Mouse (Mus musculus): Measurements from ENCODE around the gene Gm853. TPM values are rescaled to one million over a fixed set of nuclear protein-coding genes. Genes with fewer than 3 reads are reported as not detected.

The Gm853 gene
- polyA plus RNA-seq, 1 experiment from 2014 or later = 1.1 TPM

DNA sequence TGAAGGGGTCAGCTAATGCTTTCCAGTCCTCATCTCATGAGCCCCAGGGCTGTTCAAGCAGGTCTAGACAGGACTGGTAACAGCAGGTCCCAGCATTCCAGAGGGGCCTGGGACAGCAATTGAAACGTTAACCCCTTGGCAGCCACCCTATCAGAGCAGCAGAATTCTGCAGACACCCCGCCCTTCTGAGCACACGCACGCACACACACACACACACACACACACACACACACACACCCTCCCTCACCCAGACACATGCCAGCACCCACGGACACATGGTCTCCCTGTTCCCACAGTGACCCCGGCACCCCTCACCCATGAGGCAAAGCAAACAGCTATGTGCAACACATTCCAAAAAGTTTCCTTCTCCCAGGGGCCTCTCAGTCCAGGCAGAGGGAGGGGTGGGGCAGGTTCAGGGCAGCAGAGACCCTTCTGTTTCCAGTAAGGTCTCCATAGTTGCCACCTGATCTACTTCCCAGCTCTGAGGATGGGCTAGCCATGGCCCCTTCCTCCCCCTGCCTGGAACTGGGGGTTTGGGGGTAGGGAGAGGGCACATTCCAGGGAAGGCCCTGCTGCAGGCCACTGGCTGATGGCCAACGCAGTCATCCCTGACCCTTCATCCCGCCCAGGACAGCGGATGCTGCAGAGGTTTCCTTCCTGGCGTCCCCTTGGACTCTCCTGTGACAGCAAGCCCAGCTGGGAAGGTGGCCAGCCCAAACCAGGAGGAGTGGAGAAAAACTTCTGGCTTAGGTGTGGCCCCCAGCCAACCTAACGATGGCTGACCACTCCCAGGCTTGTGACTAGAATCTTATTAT lies 50.0 kb downstream of the Gm853 start:
- Histone ChIP-seq H3K9me3 (no peaks in the 10 kb centered on the region), H3K4me2 (no peak overlapping the region), H3K4me1 (replicated peaks) (peaks cover 23% of the 10 kb centered on the region), H3K9ac (no peak overlapping the region), H3K36me3 (no peaks in the 10 kb centered on the region), H3K4me3 (no peak overlapping the region), H3K27me3 (peaks cover 25% of the 10 kb centered on the region), H3K27ac (replicated peaks) (no peak overlapping the region)
- no peak for ATAC-seq (ENCODE audit: low FRiP score, low read depth)
- 79% methylated on average over 11 of the region's 11 CpGs for WGBS

DNA sequence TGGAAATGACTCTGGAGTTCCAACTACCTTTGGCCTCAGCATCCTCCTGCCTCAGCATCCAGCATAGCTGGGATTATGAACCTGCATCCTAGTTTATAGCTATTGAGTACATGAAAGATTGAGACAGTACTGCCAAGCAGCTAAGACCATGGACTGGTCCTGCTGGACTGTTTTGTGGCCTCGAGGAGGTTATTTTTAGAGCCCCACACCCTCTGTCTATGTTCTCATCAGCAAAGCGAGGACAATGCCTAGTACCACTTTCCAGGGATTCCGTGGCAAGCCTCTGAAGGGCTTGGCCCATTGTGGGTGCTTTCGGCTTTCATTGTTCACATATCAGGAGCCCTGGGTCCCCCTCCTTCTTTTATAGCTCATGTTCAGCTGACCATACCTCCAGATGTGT lies 51.8 kb downstream of the Gm853 start:
- Histone ChIP-seq H3K4me3 (no peak overlapping the region), H3K4me2 (no peak overlapping the region), H3K9me3 (no peaks in the 10 kb centered on the region), H3K27ac (replicated peaks) (no peak overlapping the region), H3K4me1 (replicated peaks) (peaks cover 21% of the 10 kb centered on the region), H3K9ac (no peak overlapping the region), H3K36me3 (no peaks in the 10 kb centered on the region), H3K27me3 (peaks cover 33% of the 10 kb centered on the region)
- WGBS = 86% methylated on average over 4 of the region's 4 CpGs
- ATAC-seq (ENCODE audit: low FRiP score, low read depth) = no peak

DNA sequence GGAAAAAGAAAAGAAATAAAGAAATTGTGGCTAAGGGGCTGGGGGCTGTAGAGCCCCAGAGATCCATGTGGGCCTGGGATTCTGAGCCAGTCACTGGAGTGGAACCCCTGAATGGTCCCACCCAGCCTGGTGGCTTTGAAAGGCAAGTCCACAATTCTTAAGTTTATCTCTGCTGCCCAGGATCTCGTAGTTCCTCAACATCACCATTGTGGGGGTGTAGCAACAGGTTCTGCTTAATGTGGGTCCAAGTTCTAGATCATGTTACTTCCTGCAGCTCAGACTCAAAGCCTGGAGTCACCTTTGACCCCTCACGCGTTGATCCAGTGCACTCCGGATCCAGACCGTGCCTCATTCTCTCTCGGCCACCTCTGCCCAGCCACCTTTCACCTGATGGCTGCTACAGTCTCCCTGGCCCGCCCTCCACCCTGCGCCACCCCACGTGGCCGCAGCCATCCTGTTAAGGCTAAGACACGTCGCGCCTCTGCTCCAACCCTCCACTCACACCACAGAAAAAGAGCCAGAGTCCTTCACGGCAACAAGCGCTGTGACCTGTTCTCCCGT lies 52.7 kb downstream of the Gm853 start:
- H3K9ac ChIP-seq = no peak overlapping the region
- H3K27ac ChIP-seq (replicated peaks) = no peak overlapping the region
- H3K27me3 ChIP-seq = peaks cover 26% of the 10 kb centered on the region
- no peaks in the 10 kb centered on the region for H3K9me3 ChIP-seq
- H3K4me1 ChIP-seq (replicated peaks) = peaks cover 14% of the 10 kb centered on the region
- H3K4me2 ChIP-seq = no peak overlapping the region
- no peak overlapping the region for H3K4me3 ChIP-seq
- H3K36me3 ChIP-seq = no peaks in the 10 kb centered on the region
- WGBS = 82% methylated on average over 16 of the region's 16 CpGs
- no peak for ATAC-seq (ENCODE audit: low FRiP score, low read depth)

DNA sequence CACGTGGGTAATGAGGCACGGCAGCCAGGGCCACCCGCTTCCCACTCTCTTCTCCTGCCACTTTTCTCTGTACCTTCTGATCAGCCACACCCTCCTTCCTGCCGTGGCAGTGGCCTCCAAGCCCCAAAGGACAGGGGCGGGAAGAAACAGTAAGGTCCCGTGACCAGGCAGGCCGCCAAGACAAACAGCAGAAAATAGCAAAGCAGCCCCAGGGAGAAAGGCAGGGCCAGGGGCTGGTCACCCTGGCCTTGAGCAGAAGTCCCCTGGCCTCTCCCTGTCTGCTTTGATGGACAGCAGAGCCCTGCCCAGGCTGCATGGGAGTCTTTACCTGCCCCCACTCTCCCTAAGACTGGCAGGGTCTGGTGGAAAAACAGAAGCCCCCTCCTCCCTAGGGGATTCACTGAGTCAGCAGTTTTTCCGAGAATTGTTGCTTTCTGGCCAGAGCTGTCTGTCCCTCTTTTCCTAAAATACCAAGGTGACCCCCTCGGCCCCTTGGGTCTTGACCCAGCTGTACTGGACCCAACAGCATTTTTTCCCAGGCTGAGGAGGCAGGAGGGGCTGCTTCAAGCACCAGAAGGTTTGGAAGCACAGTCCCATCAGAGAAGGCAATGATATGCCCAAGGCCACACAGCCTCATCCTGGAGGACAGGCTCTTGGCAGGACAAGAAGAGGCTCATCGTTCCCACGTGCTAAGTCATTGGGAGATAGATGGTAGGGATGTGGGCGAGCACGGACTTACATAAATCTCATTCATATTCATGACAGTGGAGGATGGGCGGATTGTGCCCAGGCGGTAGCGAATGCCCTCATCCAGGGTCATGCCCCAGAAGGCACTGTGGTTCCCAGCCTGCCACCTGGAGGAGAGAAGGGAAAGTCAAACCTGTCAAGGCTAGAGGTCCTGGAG lies 53.7 kb downstream of the Gm853 start:
- ATAC-seq (ENCODE audit: low FRiP score, low read depth) = 0 out of 2 replicates have a peak, but pooled peaks have one; percentile 20
- Histone ChIP-seq H3K27me3 (peaks cover 24% of the 10 kb centered on the region), H3K36me3 (no peaks in the 10 kb centered on the region), H3K9ac (no peak overlapping the region), H3K27ac (replicated peaks) (no peak overlapping the region), H3K9me3 (no peaks in the 10 kb centered on the region), H3K4me3 (no peak overlapping the region), H3K4me1 (replicated peaks) (peaks cover 12% of the 10 kb centered on the region), H3K4me2 (peak overlapping the region; percentile 32)
- 27% methylated on average over 16 of the region's 16 CpGs for WGBS

DNA sequence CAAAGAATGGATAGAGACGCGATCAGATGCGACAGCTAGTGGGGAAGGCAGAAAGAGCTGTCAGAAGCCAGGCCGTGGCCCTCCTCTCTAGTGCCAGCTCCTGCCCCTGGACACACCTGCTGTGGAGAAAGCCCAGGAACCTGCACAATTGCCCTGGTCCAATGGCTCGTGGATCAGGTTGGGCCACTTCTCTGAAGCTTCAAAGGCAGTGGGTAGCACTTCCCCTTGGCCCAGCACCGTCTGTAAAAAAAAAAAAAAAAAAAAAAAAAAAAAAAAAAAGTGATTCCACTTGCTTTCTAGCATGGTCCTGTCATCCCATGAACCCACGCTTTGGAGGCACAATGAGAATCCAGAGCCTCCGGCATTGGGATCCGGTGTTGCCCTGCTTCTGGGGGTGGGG lies 54.4 kb downstream of the Gm853 start:
- H3K4me1 ChIP-seq (replicated peaks) = peaks cover 17% of the 10 kb centered on the region
- H3K27me3 ChIP-seq = peaks cover 24% of the 10 kb centered on the region
- peak overlapping the region; percentile 32 for H3K4me2 ChIP-seq
- no peak overlapping the region for H3K9ac ChIP-seq
- no peak overlapping the region for H3K27ac ChIP-seq (replicated peaks)
- 39% methylated on average over 9 of the region's 9 CpGs for WGBS
- no peaks in the 10 kb centered on the region for H3K36me3 ChIP-seq
- H3K9me3 ChIP-seq = no peaks in the 10 kb centered on the region
- no peak for ATAC-seq (ENCODE audit: low FRiP score, low read depth)
- H3K4me3 ChIP-seq = no peak overlapping the region

DNA sequence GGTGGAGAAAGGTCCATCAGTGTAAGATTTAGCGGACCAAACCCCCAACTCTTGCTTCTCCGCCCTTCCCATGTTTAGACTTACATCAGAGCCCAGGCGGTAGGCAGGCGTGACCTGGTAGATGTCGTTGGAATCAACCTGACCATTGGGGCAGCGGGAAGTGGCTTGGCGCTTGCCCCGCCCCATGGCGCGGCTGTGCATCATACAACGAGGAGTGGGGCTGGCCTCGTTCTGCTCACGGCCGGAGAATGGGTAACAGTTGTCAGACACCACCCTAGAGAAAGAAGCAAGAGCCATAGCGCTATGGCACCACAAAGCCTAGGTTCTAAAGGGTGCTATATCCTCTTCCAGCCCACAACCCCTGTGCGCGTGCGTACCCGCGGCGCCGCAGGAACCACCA lies 54.9 kb downstream of the Gm853 start:
- H3K9me3 ChIP-seq = no peaks in the 10 kb centered on the region
- 55% methylated on average over 22 of the region's 22 CpGs for WGBS
- H3K27me3 ChIP-seq = peaks cover 26% of the 10 kb centered on the region
- ATAC-seq (ENCODE audit: low FRiP score, low read depth) = no peak
- no peak overlapping the region for H3K4me3 ChIP-seq
- H3K4me1 ChIP-seq (replicated peaks) = peaks cover 17% of the 10 kb centered on the region
- H3K4me2 ChIP-seq = peak overlapping the region; percentile 21
- no peak overlapping the region for H3K27ac ChIP-seq (replicated peaks)
- no peaks in the 10 kb centered on the region for H3K36me3 ChIP-seq
- no peak overlapping the region for H3K9ac ChIP-seq

DNA sequence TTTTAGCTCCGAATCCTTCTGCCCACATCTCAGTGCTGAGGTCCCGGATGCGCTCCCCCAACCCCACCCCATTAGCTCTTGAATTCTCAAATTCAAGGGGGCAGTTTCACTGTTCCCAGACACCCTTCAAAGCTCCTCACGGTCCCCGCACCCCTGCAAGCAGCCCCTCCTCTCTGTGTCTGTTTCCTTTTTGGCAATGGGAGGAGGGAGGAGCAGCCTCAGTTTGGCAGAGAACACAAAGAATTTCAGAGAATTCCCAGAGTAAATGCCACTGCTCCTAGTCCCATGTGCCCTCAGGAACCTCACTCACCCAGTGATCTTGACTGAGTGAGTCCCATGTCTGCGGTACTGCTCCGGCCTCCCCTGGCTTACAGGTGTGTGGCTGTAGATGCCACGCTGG lies 55.6 kb downstream of the Gm853 start:
- Histone ChIP-seq H3K27me3 (peaks cover 31% of the 10 kb centered on the region), H3K27ac (replicated peaks) (no peak overlapping the region), H3K4me1 (replicated peaks) (peaks cover 17% of the 10 kb centered on the region), H3K9ac (no peak overlapping the region), H3K4me3 (no peak overlapping the region), H3K36me3 (no peaks in the 10 kb centered on the region), H3K9me3 (no peaks in the 10 kb centered on the region), H3K4me2 (no peak overlapping the region)
- WGBS = 73% methylated on average over 8 of the region's 8 CpGs
- ATAC-seq (ENCODE audit: low FRiP score, low read depth) = no peak

DNA sequence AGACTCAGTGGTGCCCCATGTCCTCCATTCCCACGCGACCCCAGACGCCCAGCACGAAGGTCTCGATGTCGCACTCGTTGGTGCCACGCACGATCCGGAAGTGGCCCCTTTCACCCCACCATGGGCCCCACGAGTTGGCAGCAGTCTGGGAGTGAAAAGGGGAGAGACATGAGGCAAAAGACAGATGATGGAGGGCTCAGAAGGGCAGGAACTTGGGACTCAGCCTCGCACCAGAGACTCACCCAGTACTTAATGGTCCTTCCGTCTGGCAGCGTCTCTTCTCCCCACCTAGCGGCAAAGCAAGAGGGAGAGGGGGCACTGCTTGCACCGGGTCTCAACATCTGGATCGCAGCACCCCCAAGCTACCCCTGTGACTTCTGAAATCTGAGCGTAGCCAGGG lies 56.1 kb downstream of the Gm853 start:
- H3K4me2 ChIP-seq = no peak overlapping the region
- no peak for ATAC-seq (ENCODE audit: low FRiP score, low read depth)
- H3K4me1 ChIP-seq (replicated peaks) = peaks cover 17% of the 10 kb centered on the region
- H3K27ac ChIP-seq (replicated peaks) = no peak overlapping the region
- WGBS = 85% methylated on average over 18 of the region's 18 CpGs
- no peaks in the 10 kb centered on the region for H3K36me3 ChIP-seq
- no peak overlapping the region for H3K9ac ChIP-seq
- no peaks in the 10 kb centered on the region for H3K9me3 ChIP-seq
- H3K4me3 ChIP-seq = no peak overlapping the region
- peaks cover 33% of the 10 kb centered on the region for H3K27me3 ChIP-seq

DNA sequence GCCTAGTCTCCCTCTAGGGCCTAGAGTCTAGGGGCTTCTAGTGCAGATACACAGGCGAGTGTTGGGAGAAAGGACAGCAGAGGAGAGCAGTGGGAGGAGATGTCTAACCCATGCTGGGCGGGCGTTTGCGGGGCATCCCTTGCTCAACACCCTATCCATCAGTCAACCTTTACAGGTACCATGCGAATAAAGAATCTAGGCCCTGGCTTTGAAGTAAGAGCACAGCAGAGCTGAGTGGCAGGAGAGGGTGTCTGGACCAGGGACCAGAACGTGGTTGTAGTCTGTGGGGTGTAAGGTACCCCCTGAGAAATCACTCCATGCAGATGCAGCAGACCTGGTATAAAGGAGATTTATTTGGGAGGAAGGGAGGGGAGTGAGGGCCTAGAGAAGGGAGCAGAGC lies 58.1 kb downstream of the Gm853 start:
- H3K27ac ChIP-seq (replicated peaks) = no peak overlapping the region
- H3K4me3 ChIP-seq = no peak overlapping the region
- H3K27me3 ChIP-seq = peaks cover 33% of the 10 kb centered on the region
- ATAC-seq (ENCODE audit: low FRiP score, low read depth) = no peak
- no peaks in the 10 kb centered on the region for H3K36me3 ChIP-seq
- H3K4me2 ChIP-seq = no peak overlapping the region
- whole genome bisulfite sequencing = 75% methylated on average over 6 of the region's 6 CpGs
- no peak overlapping the region for H3K9ac ChIP-seq
- no peaks in the 10 kb centered on the region for H3K9me3 ChIP-seq
- H3K4me1 ChIP-seq (replicated peaks) = peaks cover 17% of the 10 kb centered on the region

DNA sequence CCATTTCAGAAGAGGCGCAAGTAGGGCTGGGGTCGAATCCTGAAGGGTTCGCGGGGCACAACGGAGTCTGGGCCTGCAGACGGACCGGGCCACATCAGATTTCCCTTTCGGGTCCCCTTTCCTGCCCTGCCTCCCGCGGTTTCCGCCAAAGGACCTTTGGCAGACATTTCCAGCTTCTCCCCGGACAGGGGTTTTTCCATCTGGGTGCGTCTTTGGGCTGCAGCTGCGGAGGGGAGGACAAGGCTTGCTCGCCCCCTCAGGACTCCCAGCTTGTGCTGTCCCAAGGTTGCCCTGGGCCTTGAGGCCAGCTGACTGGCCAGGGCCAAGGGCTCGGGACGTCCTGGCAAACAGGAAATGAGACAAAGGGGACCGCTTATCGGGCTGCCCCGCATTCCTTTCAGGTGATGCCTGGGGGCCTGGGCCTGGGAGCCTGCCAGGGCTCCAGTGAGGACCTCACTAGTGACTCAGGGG lies 58.8 kb downstream of the Gm853 start:
- H3K4me1 ChIP-seq (replicated peaks) = peaks cover 12% of the 10 kb centered on the region
- WGBS = 7% methylated on average over 20 of the region's 20 CpGs
- H3K9ac ChIP-seq = no peak overlapping the region
- peak overlapping the region; percentile 34 for H3K4me2 ChIP-seq
- ATAC-seq (ENCODE audit: low FRiP score, low read depth) = no peak
- no peak overlapping the region for H3K4me3 ChIP-seq
- H3K27ac ChIP-seq (replicated peaks) = no peak overlapping the region
- no peaks in the 10 kb centered on the region for H3K9me3 ChIP-seq
- peaks cover 33% of the 10 kb centered on the region for H3K27me3 ChIP-seq
- no peaks in the 10 kb centered on the region for H3K36me3 ChIP-seq

DNA sequence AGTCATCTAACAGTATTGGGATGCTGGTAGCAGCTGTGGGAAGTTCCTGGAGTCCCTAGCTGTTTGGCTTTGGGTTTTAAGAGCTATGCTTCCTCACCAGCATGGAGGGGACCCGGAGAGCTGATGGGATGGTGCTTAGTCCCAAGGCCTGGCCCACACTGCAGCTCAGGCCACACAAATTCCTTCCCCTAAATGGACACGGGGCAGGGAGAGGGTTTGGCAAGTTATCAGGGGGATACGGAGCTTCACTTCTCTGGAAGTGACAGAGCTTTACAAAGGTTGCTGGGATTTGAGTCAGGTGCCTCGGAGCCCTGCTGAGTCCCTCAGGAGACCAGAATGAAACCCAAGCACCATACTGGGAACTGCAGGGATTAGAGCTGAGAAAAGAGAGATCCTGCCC lies 60.9 kb downstream of the Gm853 start:
- Histone ChIP-seq H3K27me3 (peaks cover 30% of the 10 kb centered on the region), H3K4me2 (no peak overlapping the region), H3K36me3 (no peaks in the 10 kb centered on the region), H3K4me3 (no peak overlapping the region), H3K9ac (no peak overlapping the region), H3K4me1 (replicated peaks) (peaks cover 7% of the 10 kb centered on the region), H3K9me3 (no peaks in the 10 kb centered on the region), H3K27ac (replicated peaks) (no peak overlapping the region)
- WGBS = 21% methylated on average over 4 of the region's 4 CpGs
- ATAC-seq (ENCODE audit: low FRiP score, low read depth) = no peak

Data from hindbrain, embryonic 15.5 days (tissue).